Mouse (Mus musculus) liver, postnatal 0 days (tissue): Measurements from ENCODE around the gene Rpl9-ps6. TPM values are rescaled to one million over a fixed set of nuclear protein-coding genes. Genes with fewer than 3 reads are reported as not detected.

Experiments used
- ATAC-seq: fragments of 200-750 bp; cut with Nextera tagmentation; 2 replicates; pipeline ENCODE4 v1.8.0; 2017; ENCODE audit warnings: mild to moderate bottlenecking, moderate library complexity
- DNase-seq: peaks from one replicate; pipeline ENCODE4 v3.0.0-alpha.2; 2016
- H3K27ac ChIP-seq: fragments of 300-500 bp; sonication (generic); 2 replicates; pipeline ENCODE4 v1.5.1; 2014; ENCODE audit warnings: antibody characterized with exemption, moderate library complexity, mild to moderate bottlenecking, low read depth
- H3K27me3 ChIP-seq: fragments of 300-500 bp; sonication (generic); 2 replicates; pipeline ENCODE4 v1.6.1; 2014; ENCODE audit warnings: low read length, control low read depth, mixed read lengths; ENCODE audit not compliant: insufficient read depth
- H3K36me3 ChIP-seq: fragments of 300-500 bp; sonication (generic); replicated peaks from 2 replicates; pipeline ENCODE4 v1.6.1; 2014; ENCODE audit warnings: mild to moderate bottlenecking, control low read depth, low read length, moderate library complexity, mixed read lengths; ENCODE audit not compliant: insufficient read depth
- H3K4me1 ChIP-seq: fragments of 300-500 bp; sonication (generic); 2 replicates; pipeline ENCODE4 v1.6.1; 2014; ENCODE audit warnings: antibody characterized with exemption, mild to moderate bottlenecking, control low read depth; ENCODE audit not compliant: insufficient read depth
- H3K4me2 ChIP-seq: fragments of 300-500 bp; sonication (generic); 2 replicates; pipeline ENCODE4 v1.6.1; 2014; ENCODE audit warnings: low read depth, mild to moderate bottlenecking, low read length, moderate library complexity, mixed read lengths
- H3K4me3 ChIP-seq: fragments of 300-500 bp; sonication (generic); 2 replicates; pipeline ENCODE4 v1.5.1; 2014; ENCODE audit warnings: low read depth, low read length
- H3K9ac ChIP-seq: fragments of 300-500 bp; sonication (generic); replicated peaks from 2 replicates; pipeline ENCODE4 v1.6.1; 2014; ENCODE audit warnings: mild to moderate bottlenecking, moderate library complexity
- H3K9me3 ChIP-seq: fragments of 300-500 bp; sonication (generic); 2 replicates; pipeline ENCODE4 v1.6.1; 2016; ENCODE audit warnings: mild to moderate bottlenecking, control low read depth, low read length, mixed read lengths
- CTCF ChIP-seq: sonication (generic); IDR thresholded peaks from 2 replicates; pipeline ENCODE4 v1.5.1; 2016; ENCODE audit warnings: antibody characterized with exemption, low read depth
- EP300 ChIP-seq: IDR thresholded peaks from 2 replicates; pipeline ENCODE4 v1.6.1; 2016; ENCODE audit warnings: antibody characterized with exemption, low read depth, mild to moderate bottlenecking
- WGBS: fragments of 180-500 bp; shearing (Covaris S2); extraction: QIAGEN DNeasy Blood & Tissue Kit; methylation state at CpG from one replicate; pipeline ENCODE4 v1.1.7; 2014; ENCODE audit not compliant: insufficient replicate concordance; 5-methylcytosine and 5-hydroxymethylcytosine counted together
- polyA plus RNA-seq: library from polyadenylated mRNA; unstranded; fragments of >200 nt; fragmentation: Nextera tagmentation; extraction: Ambion mirVana; gene quantifications from 2 replicates; pipeline ENCODE4 v1.2.1, GENCODE M21; 2015

Gene Rpl9-ps6
- polyA plus RNA-seq, 1 experiment from 2014 or later, result 73.3 TPM

DNA sequence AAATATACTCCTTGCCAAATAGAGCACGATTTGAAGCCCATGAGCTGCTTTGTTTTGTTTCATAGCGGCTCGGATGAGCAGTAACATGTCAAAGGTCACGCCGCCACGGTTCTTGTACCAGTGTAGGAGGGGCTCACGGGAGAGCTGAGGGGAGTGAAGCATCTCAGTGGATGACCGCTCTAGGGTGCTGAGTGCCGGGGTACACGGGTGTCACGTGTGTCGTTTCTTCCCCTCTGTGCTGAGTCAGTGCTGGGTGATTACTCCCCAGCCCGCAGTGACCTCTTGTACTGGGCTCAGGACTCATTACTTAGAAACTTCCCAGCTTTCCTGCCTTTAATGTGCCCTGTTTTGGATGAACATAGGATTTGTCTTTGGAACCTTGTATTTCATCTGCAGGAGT is 28.2 kb upstream of the Rpl9-ps6 start:
- Histone ChIP-seq H3K9ac (no peak overlapping the region), H3K4me1 (no peaks in the 10 kb centered on the region), H3K27me3 (no peaks in the 10 kb centered on the region), H3K36me3 (peaks cover 59% of the 10 kb centered on the region), H3K9me3 (no peaks in the 10 kb centered on the region), H3K4me3 (no peak overlapping the region), H3K27ac (no peak overlapping the region), H3K4me2 (no peak overlapping the region)
- WGBS, result 84% methylated on average over 13 of the region's 13 CpGs
- TF ChIP-seq EP300 (no peak), CTCF (no peak)
- DNase-seq, result no peak
- no peak for ATAC-seq

DNA sequence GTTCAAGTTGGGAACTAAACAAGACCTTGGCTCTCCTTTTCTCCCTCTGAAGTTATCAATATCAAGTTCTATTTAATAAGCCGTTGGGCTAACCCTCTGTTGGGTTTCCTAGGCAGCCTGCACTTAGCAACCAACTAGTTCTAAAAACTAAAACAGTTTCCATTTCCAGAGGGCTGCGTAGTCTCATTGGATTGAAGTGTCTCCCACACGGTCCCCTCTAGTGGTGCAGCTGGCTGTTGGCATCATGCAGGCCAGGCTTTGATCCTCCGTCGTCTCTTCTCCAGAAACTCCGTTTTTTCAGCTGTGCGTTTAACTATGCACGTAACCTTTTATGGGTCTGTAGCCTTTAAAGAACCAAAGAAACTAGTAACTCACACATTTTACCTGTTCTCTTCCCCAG is 27.1 kb upstream of the Rpl9-ps6 start:
- H3K27me3 ChIP-seq, result no peaks in the 10 kb centered on the region
- peaks cover 48% of the 10 kb centered on the region for H3K36me3 ChIP-seq
- no peak overlapping the region for H3K4me2 ChIP-seq
- no peak overlapping the region for H3K4me3 ChIP-seq
- H3K4me1 ChIP-seq, result peaks cover 2% of the 10 kb centered on the region; the same call in 1 of the 2 replicates
- TF ChIP-seq CTCF (no peak), EP300 (no peak)
- H3K9ac ChIP-seq, result no peak overlapping the region
- WGBS, result 84% methylated on average over 8 of the region's 8 CpGs
- no peak overlapping the region for H3K27ac ChIP-seq
- DNase-seq, result no peak
- no peak for ATAC-seq
- H3K9me3 ChIP-seq, result no peaks in the 10 kb centered on the region

DNA sequence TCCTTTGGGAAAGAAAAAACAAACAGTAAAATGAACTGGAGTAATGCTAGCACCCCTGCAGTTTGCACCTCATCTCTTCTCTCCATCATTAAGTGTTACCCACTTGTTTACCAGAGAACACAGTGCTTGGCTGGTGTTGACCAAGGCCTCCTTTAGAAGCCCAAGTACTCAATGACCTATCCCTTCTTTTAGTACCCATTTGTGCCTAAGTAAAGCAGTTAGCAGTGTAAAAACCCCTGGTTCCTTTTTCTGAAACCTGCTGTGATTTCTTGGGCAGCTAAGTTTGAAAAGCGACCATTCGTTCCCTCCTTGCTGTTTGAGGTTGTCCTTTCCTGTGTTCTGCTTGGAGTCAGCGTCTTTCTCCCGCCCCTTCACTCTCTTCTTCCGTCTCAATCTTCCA is 26.6 kb upstream of the Rpl9-ps6 start:
- TF ChIP-seq EP300 (no peak), CTCF (no peak)
- H3K9me3 ChIP-seq, result no peaks in the 10 kb centered on the region
- WGBS, result 85% methylated on average over 5 of the region's 5 CpGs
- H3K36me3 ChIP-seq, result peaks cover 44% of the 10 kb centered on the region
- DNase-seq (no peak), ATAC-seq (no peak)
- peaks cover 2% of the 10 kb centered on the region; the same call in 1 of the 2 replicates for H3K4me1 ChIP-seq
- no peak overlapping the region for H3K4me3 ChIP-seq
- no peak overlapping the region for H3K4me2 ChIP-seq
- no peak overlapping the region for H3K27ac ChIP-seq
- H3K27me3 ChIP-seq, result no peaks in the 10 kb centered on the region
- H3K9ac ChIP-seq, result no peak overlapping the region

DNA sequence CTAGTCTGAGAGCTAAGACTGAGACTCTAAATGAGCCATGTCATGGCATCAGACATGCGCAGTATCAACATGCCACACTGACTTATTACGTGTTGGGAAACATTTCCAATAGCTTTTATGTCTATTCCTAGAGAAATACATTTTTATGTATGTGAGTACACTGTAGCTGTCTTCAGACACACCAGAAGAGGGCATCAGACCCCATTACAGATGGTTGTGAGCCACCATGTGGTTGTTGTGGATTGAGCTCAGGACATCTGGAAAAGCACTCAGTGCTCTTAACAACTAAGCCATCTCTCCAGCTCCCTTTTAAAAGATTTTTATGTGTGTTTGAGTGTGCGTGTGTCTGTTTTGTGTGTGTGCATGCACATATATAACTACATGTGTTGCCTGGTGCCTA is 26.0 kb upstream of the Rpl9-ps6 start:
- no peaks in the 10 kb centered on the region for H3K27me3 ChIP-seq
- peaks cover 4% of the 10 kb centered on the region; the same call in 1 of the 2 replicates for H3K4me1 ChIP-seq
- TF ChIP-seq CTCF, result no peak
- no peak for TF ChIP-seq EP300
- no peak overlapping the region for H3K4me2 ChIP-seq
- 93% methylated on average over 3 of the region's 3 CpGs for WGBS
- no peaks in the 10 kb centered on the region for H3K9me3 ChIP-seq
- no peak overlapping the region for H3K4me3 ChIP-seq
- no peak for DNase-seq
- H3K9ac ChIP-seq, result no peak overlapping the region
- ATAC-seq, result no peak
- H3K36me3 ChIP-seq, result peaks cover 42% of the 10 kb centered on the region
- no peak overlapping the region for H3K27ac ChIP-seq

DNA sequence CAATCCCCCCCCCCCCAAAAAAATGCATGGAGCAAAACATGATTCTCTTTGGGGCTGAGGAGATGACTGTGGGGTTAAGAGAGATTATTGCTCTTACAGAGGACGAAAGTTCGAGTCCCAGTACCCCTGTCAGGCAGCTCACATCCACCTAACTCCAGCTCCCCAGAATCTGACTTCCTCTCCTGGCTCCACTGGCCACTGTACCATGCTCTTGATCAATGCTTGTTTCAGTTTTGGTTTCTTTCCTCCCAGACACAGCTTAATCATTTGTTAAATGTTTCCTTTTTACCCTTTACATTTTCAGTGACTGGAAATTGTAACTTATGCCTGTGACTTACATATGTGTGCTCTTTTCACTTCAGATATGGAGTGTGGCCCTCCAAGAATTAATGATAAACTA is 24.6 kb upstream of the Rpl9-ps6 start:
- Histone ChIP-seq H3K4me1 (peaks cover 8% of the 10 kb centered on the region; the same call in 1 of the 2 replicates), H3K36me3 (peaks cover 35% of the 10 kb centered on the region), H3K27me3 (no peaks in the 10 kb centered on the region), H3K27ac (0 out of 2 replicates have a peak overlapping the region, but pooled peaks have one; percentile 23), H3K9ac (peak overlapping the region; percentile 45; the same call in 1 of the 2 replicates), H3K4me2 (peak overlapping the region; percentile 33), H3K4me3 (peak overlapping the region; percentile 18; the same call in 1 of the 2 replicates), H3K9me3 (no peaks in the 10 kb centered on the region)
- no peak for DNase-seq
- 65% methylated on average over 2 of the region's 2 CpGs for WGBS
- no peak for TF ChIP-seq CTCF
- TF ChIP-seq EP300, result no peak; the same call in 1 of the 2 replicates
- ATAC-seq, result no peak

DNA sequence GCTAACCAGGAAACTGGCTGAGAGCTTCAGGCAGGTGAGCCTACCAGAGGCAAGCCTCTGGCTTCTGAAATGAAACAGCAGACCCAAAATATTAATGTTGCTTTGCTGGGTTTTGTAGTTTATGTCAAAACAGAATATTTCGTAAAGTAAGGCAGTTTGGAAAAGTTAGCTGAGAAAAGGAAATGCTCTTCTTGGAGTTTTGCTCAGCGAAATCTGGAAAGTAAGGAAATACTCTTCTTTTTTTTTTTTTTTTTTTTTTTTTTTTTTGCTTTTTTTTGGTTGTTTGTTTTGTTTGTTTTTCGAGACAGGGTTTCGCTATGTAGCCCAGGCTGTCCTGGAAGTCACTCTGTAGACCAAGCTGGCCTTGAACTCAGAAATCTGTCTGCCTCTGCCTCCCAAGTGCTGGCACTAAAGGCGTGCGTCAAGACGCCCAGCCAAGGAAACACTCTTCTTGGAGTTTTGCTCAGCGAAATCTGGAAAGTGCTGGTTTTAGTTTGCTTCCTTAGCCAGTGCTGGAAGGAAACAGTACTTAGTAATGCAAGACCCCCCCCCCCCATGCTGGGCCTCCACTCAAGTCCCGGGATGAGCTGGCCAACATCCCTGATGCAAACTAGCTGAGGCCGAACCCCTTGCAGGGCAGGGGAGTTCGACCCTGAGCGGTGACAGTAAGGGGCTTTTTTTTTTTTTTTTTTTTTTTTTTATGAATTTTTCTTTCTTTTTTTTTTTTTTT is 23.0 kb upstream of the Rpl9-ps6 start:
- WGBS, result 73% methylated on average over 12 of the region's 12 CpGs
- DNase-seq (no peak), ATAC-seq (no peak)
- H3K4me3 ChIP-seq, result peak overlapping the region; percentile 87; the same call in 1 of the 2 replicates
- 0 out of 2 replicates have a peak overlapping the region, but pooled peaks have one; percentile 18 for H3K27ac ChIP-seq
- H3K9me3 ChIP-seq, result no peaks in the 10 kb centered on the region
- TF ChIP-seq EP300 (no peak), CTCF (no peak)
- H3K27me3 ChIP-seq, result no peaks in the 10 kb centered on the region
- H3K9ac ChIP-seq, result 0 out of 2 replicates have a peak overlapping the region, but pooled peaks have one; percentile 13
- H3K36me3 ChIP-seq, result peaks cover 19% of the 10 kb centered on the region
- H3K4me2 ChIP-seq, result peak overlapping the region; percentile 94
- peaks cover 15% of the 10 kb centered on the region; the same call in 1 of the 2 replicates for H3K4me1 ChIP-seq
